In the genomic region with DNA sequence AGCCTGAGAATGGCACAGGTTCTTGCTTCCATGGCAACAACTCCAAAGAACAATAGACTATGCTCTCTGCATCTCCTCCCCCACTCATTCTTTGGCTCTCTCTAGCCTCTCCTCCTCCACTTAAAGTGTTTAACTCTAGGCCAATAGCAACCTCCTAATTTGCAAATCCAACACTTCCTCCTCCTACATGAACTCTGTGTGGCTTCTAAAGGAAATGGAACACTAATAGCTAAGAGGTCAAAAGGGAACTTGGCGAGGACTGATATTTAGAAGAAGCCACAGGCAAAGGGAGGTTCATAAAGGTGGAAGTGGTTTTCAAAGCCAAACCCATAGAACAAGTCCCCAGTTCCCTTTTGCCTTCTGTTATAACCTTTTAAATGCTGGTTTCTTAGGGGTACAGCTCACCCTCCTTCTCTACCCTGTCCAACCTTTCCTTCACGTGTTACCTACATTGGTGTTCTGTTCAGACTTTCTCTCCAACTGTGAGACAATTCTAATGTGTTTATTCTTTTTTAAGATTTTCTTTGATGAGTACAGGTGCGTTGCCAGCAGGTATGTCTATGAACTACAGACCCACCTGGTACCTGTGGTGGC, we compare ENCODE assay signal across 9 mouse cellular contexts. TPM values are rescaled to one million over a fixed set of nuclear protein-coding genes. Genes with fewer than 3 reads are reported as not detected.
DNase-seq lines count a peak whose midpoint lies in the region; TF ChIP-seq lines count a peak whose summit lies in the region.
"Had no signal": no experiment of that assay in that cellular context is flagged by ENCODE, and none has a peak within 500 bp of the region (broad histone marks: within the 10 kb centered on the region; RNA-seq: fewer than 3 reads in every experiment).

No protein-coding gene starts in this region.

- no peak for TF ChIP-seq CTCF in heart, adult 2 months (IDR thresholded peaks at IDR 0.05)
- TF ChIP-seq CTCF in left cerebral cortex, adult 2 months (IDR thresholded peaks at IDR 0.05): no peak

- no peak for TF ChIP-seq POLR2A in heart, adult 2 months (IDR thresholded peaks at IDR 0.05; ENCODE audit: insufficient read depth, low read depth, low read length)

- 60% methylated on average over 3 of the region's 3 CpGs for WGBS in heart, adult 2 months

- no peak overlapping the region for H3K4me3 ChIP-seq in heart, adult 2 months
- H3K4me3 ChIP-seq in left cerebral cortex, adult 2 months: no peak overlapping the region
- H3K4me3 ChIP-seq: midbrain, embryonic 12.5 days had no signal

- no peaks in the 10 kb centered on the region for H3K79me2 ChIP-seq in heart, adult 2 months (replicated peaks; ENCODE audit: control insufficient read depth, insufficient read depth, low read length)

- H3K36me3 ChIP-seq in heart, adult 2 months (ENCODE audit: control insufficient read depth, insufficient read depth, low read length): peaks cover 2% of the 10 kb centered on the region; the same call in 1 of the 2 replicates

- peak in 1 of 2 experiments; percentile 8 for DNase-seq in heart, adult 2 months
- DNase-seq in heart, postnatal 4 days: no peak
- DNase-seq in CD4-positive helper T cell, adult 2 months (ENCODE audit: low read depth, low spot score): peak; percentile 64
- peak; percentile 60 for DNase-seq in c-Kit-positive CD71-negative TER-119-negative erythroid progenitor cells, embryonic 14.5 days (ENCODE audit: low read depth)
- DNase-seq in lung, postnatal 25 days (ENCODE audit: low spot score): peak; percentile 81
- no peak for DNase-seq in right cerebral cortex, adult 2 months (ENCODE audit: low spot score in 2 of 2)
- DNase-seq in left cerebral cortex, adult 2 months (ENCODE audit: extremely low spot score in 1 of 2, low spot score in 2 of 2): no peak
- no peak for DNase-seq in adrenal gland, postnatal 10 days

- intact Hi-C loops in heart, adult 2 months (cut with DNase I): loop anchor here (2.0 kb wide), 1 partner anchor 31 kb away; no protein-coding TSS in a partner anchor
- intact Hi-C loops in left cerebral cortex, adult 2 months (cut with DNase I): no loop called here

- peak overlapping the region; percentile 57; the same call in 1 of the 2 replicates for H3K27ac ChIP-seq in heart, adult 2 months
- H3K27ac ChIP-seq in left cerebral cortex, adult 2 months: no peak overlapping the region
- H3K27ac ChIP-seq: midbrain, embryonic 12.5 days had no signal

- no peaks in the 10 kb centered on the region for H3K27me3 ChIP-seq in heart, adult 2 months (ENCODE audit: control insufficient read depth, insufficient read depth, low read length)
- H3K27me3 ChIP-seq: midbrain, embryonic 12.5 days had no signal

- no peak overlapping the region for H3K9ac ChIP-seq in heart, adult 2 months (ENCODE audit: low read depth, low read length)

- TF ChIP-seq EP300 in heart, adult 2 months (IDR thresholded peaks at IDR 0.05; ENCODE audit: insufficient read depth, low read depth, low read length): no peak

- peaks cover 3% of the 10 kb centered on the region for H3K4me1 ChIP-seq in heart, adult 2 months (ENCODE audit: control insufficient read depth, insufficient read depth, low read length)

RNA-seq across cellular contexts. Expression of a gene that starts 1.4 kb away (rescaled TPM):
- total RNA-seq in heart, adult 2 months (2021): 10 to 100 TPM; 29.1 to 29.8 TPM
- 11.2 and 19.6 TPM in 2 replicates for polyA plus RNA-seq in heart, adult 2 months (2012; rRNA removed)
- total RNA-seq in heart, postnatal 4 days (2021): 10 to 100 TPM; 37.1 to 38.5 TPM
- 10 to 100 TPM; 45.1 to 47.4 TPM for total RNA-seq in left cerebral cortex, adult 2 months (2021)
- total RNA-seq in adrenal gland, postnatal 10 days (2021): 10 to 100 TPM; 26.7 to 31.3 TPM

RNA-seq across cellular contexts. Expression of a gene that starts 7.0 kb away (rescaled TPM):
- 1 to 10 TPM; 2.2 to 2.8 TPM for total RNA-seq in heart, adult 2 months (2021)
- polyA plus RNA-seq in heart, adult 2 months (2012; rRNA removed): 3.0 and 3.5 TPM in 2 replicates
- total RNA-seq in heart, postnatal 4 days (2021): 1 to 10 TPM; 3.0 to 3.9 TPM
- 10 to 100 TPM; 22.4 to 26.6 TPM for total RNA-seq in left cerebral cortex, adult 2 months (2021)
- 1 to 10 TPM; 3.5 to 5.0 TPM for total RNA-seq in adrenal gland, postnatal 10 days (2021)

Comparison
In these comparisons a context has a peak if more than half of its experiments do, and no peak if none do; other contexts are left out.
1. DNase-seq: peak in CD4-positive helper T cell, adult 2 months (single experiment), c-Kit-positive CD71-negative TER-119-negative erythroid progenitor cells, embryonic 14.5 days (single experiment) and lung, postnatal 25 days (single experiment); none in heart, postnatal 4 days (single experiment), right cerebral cortex, adult 2 months (0 of 2), left cerebral cortex, adult 2 months (0 of 2) and adrenal gland, postnatal 10 days (single experiment).